Mouse (Mus musculus) lung, postnatal 0 days (tissue): ENCODE results near the gene Ttc6. TPM values are rescaled to one million over a fixed set of nuclear protein-coding genes. Genes with fewer than 3 reads are reported as not detected.

Experiments
- ATAC-seq: fragments of 200-750 bp; cut with Nextera tagmentation; 2 replicates; pipeline ENCODE4 v1.8.0; 2017; ENCODE audit warnings: moderate library complexity
- DNase-seq: peaks from one replicate; pipeline ENCODE4 v3.0.0-alpha.2; 2016; ENCODE audit warnings: low spot score
- H3K27ac ChIP-seq: fragments of 300-500 bp; sonication (generic); 2 replicates; pipeline ENCODE4 v1.5.1; 2014; ENCODE audit warnings: antibody characterized with exemption, mild to moderate bottlenecking, low read length, mixed read lengths
- H3K27me3 ChIP-seq: fragments of 300-500 bp; sonication (generic); replicated peaks from 2 replicates; pipeline ENCODE4 v1.6.1; 2014; ENCODE audit warnings: low read length, mixed read lengths; ENCODE audit not compliant: insufficient read depth
- H3K36me3 ChIP-seq: fragments of 300-500 bp; sonication (generic); 2 replicates; pipeline ENCODE4 v1.6.1; 2014; ENCODE audit warnings: low read length, mixed read lengths; ENCODE audit not compliant: insufficient read depth
- H3K4me1 ChIP-seq: fragments of 300-500 bp; sonication (generic); 2 replicates; pipeline ENCODE4 v1.6.1; 2014; ENCODE audit warnings: antibody characterized with exemption, low read depth, low read length, mixed read lengths; ENCODE audit not compliant: insufficient read depth
- H3K4me2 ChIP-seq: fragments of 300-500 bp; sonication (generic); replicated peaks from 2 replicates; pipeline ENCODE4 v1.6.1; 2014; ENCODE audit warnings: low read depth, mild to moderate bottlenecking, low read length, moderate library complexity, mixed read lengths
- H3K4me3 ChIP-seq: fragments of 300-500 bp; sonication (generic); 2 replicates; pipeline ENCODE4 v1.5.1; 2014; ENCODE audit warnings: low read depth, low read length
- H3K9ac ChIP-seq: fragments of 300-500 bp; sonication (generic); replicated peaks from 2 replicates; pipeline ENCODE4 v1.6.1; 2014; ENCODE audit warnings: low read depth, mild to moderate bottlenecking
- H3K9me3 ChIP-seq: fragments of 300-500 bp; sonication (generic); 2 replicates; pipeline ENCODE4 v1.6.1; 2016; ENCODE audit warnings: low read length, mixed read lengths
- CTCF ChIP-seq: IDR thresholded peaks from 2 replicates; pipeline ENCODE4 v1.5.1; 2016; ENCODE audit warnings: antibody characterized with exemption, mild to moderate bottlenecking
- EP300 ChIP-seq: IDR thresholded peaks from 2 replicates; pipeline ENCODE4 v1.6.1; 2016; ENCODE audit warnings: antibody characterized with exemption, mild to moderate bottlenecking, control low read depth
- WGBS: fragments of 180-500 bp; shearing (Covaris S2); extraction: QIAGEN DNeasy Blood & Tissue Kit; methylation state at CpG from one replicate; pipeline ENCODE4 v1.1.7; 2014; 5-methylcytosine and 5-hydroxymethylcytosine counted together
- polyA plus RNA-seq: library from polyadenylated mRNA; unstranded; fragments of >200 nt; fragmentation: Nextera tagmentation; extraction: Ambion mirVana; gene quantifications from 2 replicates; pipeline ENCODE4 v1.2.1, GENCODE M21; 2015

Gene Ttc6
- polyA plus RNA-seq: 2.1 and 2.5 TPM in 2 replicates

GRCm38 (mm10) chr12:57563909-57564308 is at the start of gene Ttc6:
Gene Ttc6, plus strand, starts transcription at chr12:57564113.
- no peaks in the 10 kb centered on the region for H3K9me3 ChIP-seq
- no peak for ATAC-seq
- DNase-seq: no peak
- no peak within 1 kb of the TSS for H3K9ac ChIP-seq
- WGBS: 61% methylated on average over 6 of the region's 6 CpGs
- no peak within 1 kb of the TSS for H3K4me2 ChIP-seq
- H3K4me1 ChIP-seq: no peaks in the 10 kb centered on the region
- H3K27me3 ChIP-seq: no peaks in the 10 kb centered on the region
- H3K36me3 ChIP-seq: no peaks in the 10 kb centered on the region
- TF ChIP-seq EP300 (no peak), CTCF (no peak)
- no peak within 1 kb of the TSS for H3K27ac ChIP-seq
- no peak within 1 kb of the TSS for H3K4me3 ChIP-seq

- DNase-seq: no peak
- no peak for ATAC-seq
- Histone ChIP-seq H3K36me3 (no peaks in the 10 kb centered on the region), H3K27me3 (no peaks in the 10 kb centered on the region), H3K4me2 (no peak overlapping the region), H3K9me3 (no peaks in the 10 kb centered on the region), H3K4me3 (no peak overlapping the region), H3K9ac (no peak overlapping the region), H3K4me1 (no peaks in the 10 kb centered on the region; the same call in 1 of the 2 replicates), H3K27ac (no peak overlapping the region)
- TF ChIP-seq EP300 (no peak), CTCF (peak; percentile 32)
- 33% methylated on average over 1 of the region's 1 CpGs for WGBS
Observed at GRCm38 (mm10) chr12:57514552-57514951, 49.4 kb upstream of the Ttc6 start.

GRCm38 (mm10) chr12:57515702-57516377 is 48.1 kb upstream of the Ttc6 start:
- ATAC-seq: no peak
- Histone ChIP-seq H3K27me3 (no peaks in the 10 kb centered on the region), H3K9ac (no peak overlapping the region), H3K36me3 (no peaks in the 10 kb centered on the region), H3K4me1 (no peaks in the 10 kb centered on the region; the same call in 1 of the 2 replicates), H3K27ac (no peak overlapping the region), H3K9me3 (no peaks in the 10 kb centered on the region), H3K4me2 (no peak overlapping the region), H3K4me3 (no peak overlapping the region)
- TF ChIP-seq CTCF (no peak), EP300 (no peak)
- no peak for DNase-seq
- WGBS: 28% methylated on average over 12 of the region's 12 CpGs

- no peak overlapping the region for H3K27ac ChIP-seq
- H3K9me3 ChIP-seq: no peaks in the 10 kb centered on the region
- H3K4me1 ChIP-seq: no peaks in the 10 kb centered on the region
- H3K27me3 ChIP-seq: no peaks in the 10 kb centered on the region; the same call in 1 of the 2 replicates
- H3K9ac ChIP-seq: no peak overlapping the region
- 44% methylated on average over 4 of the region's 4 CpGs for WGBS
- ATAC-seq: no peak
- no peak overlapping the region for H3K4me3 ChIP-seq
- TF ChIP-seq CTCF (no peak), EP300 (no peak)
- H3K4me2 ChIP-seq: no peak overlapping the region
- DNase-seq: peak; percentile 14
- H3K36me3 ChIP-seq: no peaks in the 10 kb centered on the region
Observed at GRCm38 (mm10) chr12:57528335-57528734, 35.6 kb upstream of the Ttc6 start.

- 29% methylated on average over 9 of the region's 9 CpGs for WGBS
- no peak overlapping the region for H3K4me3 ChIP-seq
- no peaks in the 10 kb centered on the region for H3K9me3 ChIP-seq
- ATAC-seq: no peak
- no peak overlapping the region for H3K27ac ChIP-seq
- H3K36me3 ChIP-seq: no peaks in the 10 kb centered on the region
- H3K4me2 ChIP-seq: no peak overlapping the region
- no peak for TF ChIP-seq CTCF
- DNase-seq: no peak
- H3K9ac ChIP-seq: no peak overlapping the region
- H3K4me1 ChIP-seq: no peaks in the 10 kb centered on the region
- peaks cover 15% of the 10 kb centered on the region; the same call in 1 of the 2 replicates for H3K27me3 ChIP-seq
Observed at GRCm38 (mm10) chr12:57530474-57530873, 33.4 kb upstream of the Ttc6 start.

- H3K9me3 ChIP-seq: no peaks in the 10 kb centered on the region
- H3K27ac ChIP-seq: peak overlapping the region; percentile 81
- H3K4me2 ChIP-seq: peak overlapping the region; percentile 53
- TF ChIP-seq CTCF: no peak
- no peak for TF ChIP-seq EP300
- H3K9ac ChIP-seq: peak overlapping the region; percentile 29; the same call in 1 of the 2 replicates
- no peaks in the 10 kb centered on the region for H3K36me3 ChIP-seq
- peaks cover 17% of the 10 kb centered on the region; the same call in 1 of the 2 replicates for H3K27me3 ChIP-seq
- peak overlapping the region; percentile 16; the same call in 1 of the 2 replicates for H3K4me3 ChIP-seq
- WGBS: 0% methylated on average over 4 of the region's 6 CpGs
- DNase-seq: peak; percentile 39
- H3K4me1 ChIP-seq: no peaks in the 10 kb centered on the region
- peak; percentile 40; the same call in 1 of the 2 replicates for ATAC-seq
Observed at GRCm38 (mm10) chr12:57534517-57534878, 29.4 kb upstream of the Ttc6 start.
